Mouse (Mus musculus): ENCODE results near the gene Pknox2.

Pknox2 gene

DNA sequence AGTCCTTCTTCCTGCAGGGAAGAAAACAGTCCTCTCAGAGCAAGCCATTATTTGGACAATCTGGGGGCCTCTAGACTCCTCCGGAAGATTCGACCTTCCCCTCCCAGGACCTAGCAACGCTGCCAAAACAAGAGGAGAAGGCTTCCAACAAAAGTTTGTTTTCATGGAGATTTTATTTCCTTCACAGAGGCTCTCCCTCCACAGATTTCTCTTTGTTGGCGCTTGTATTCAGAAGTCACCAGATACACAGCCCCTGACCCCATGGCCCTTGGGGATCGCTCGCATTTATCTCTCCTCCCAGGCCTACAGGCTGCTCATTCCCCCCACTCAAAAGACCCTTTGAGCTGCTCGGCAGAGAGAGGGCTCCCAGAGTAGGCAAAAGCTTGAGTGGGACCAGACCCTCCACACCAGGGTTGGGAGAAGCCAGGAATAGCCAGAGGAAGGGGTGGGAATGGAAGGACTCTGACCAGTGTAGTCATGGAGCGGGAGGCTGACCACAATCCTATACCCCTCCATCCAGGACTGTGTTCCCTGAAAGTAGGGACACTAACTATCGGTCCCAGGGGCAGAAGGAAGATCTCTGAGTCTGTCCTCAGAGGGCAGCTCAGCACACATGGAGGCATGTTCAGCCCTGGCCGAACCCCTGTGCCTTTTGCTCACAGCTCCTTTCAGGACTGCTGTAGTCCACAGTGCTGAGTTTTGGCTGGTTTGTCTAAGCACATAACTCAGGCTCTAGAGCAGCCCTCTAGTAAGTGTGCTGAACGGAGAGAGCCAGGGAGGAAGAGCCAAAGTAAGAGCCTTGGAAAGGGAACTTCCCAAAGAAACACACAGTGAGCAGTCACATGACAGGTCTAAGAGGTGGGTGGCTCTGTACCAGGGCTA, 45.9 kb downstream of the Pknox2 start:
- DNase-seq (ENCODE audit: low read depth, low spot score): peak; percentile 36

- no peak for DNase-seq (ENCODE audit: low read depth, low spot score)
These were observed 47.6 kb downstream of the Pknox2 start for GRCm38 (mm10) chr9:37099595-37099994.

- DNase-seq (ENCODE audit: low read depth, low spot score): no peak
These were observed 48.6 kb downstream of the Pknox2 start for GRCm38 (mm10) chr9:37098600-37098999.

GRCm38 (mm10) chr9:37094230-37094990, 52.8 kb downstream of the Pknox2 start:
- no peak for DNase-seq (ENCODE audit: low read depth, low spot score)

DNA sequence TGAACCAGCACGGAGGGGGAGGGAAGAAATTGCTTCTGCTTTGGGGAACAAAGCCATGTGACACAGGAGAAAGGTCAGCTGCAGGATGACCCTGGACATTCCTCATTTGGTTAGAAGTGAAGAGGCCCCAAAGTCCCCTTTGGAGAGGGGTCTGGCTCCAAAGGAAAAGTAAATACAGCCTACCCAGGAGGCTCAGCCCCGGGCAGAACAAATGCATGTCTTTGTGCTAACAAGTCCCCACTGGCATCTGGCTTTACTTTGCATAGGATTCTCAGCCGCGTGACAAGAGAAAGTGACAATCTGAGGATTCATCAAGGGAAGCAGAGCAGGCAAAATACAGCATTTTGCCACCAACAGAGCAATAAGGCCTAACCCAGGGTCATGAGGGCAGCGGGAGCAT, 54.1 kb downstream of the Pknox2 start:
- no peak for DNase-seq (ENCODE audit: low read depth, low spot score)

- DNase-seq (ENCODE audit: low read depth, low spot score): peak; percentile 97
These were observed 57.1 kb downstream of the Pknox2 start for GRCm38 (mm10) chr9:37089894-37090652.

GRCm38 (mm10) chr9:37085370-37085769, 61.8 kb downstream of the Pknox2 start:
- no peak for DNase-seq (ENCODE audit: low read depth, low spot score)

GRCm38 (mm10) chr9:37082246-37082645, 65.0 kb downstream of the Pknox2 start:
- no peak for DNase-seq (ENCODE audit: low read depth, low spot score)

GRCm38 (mm10) chr9:37080309-37080708, 66.9 kb downstream of the Pknox2 start:
- DNase-seq (ENCODE audit: low read depth, low spot score): no peak

GRCm38 (mm10) chr9:37077063-37077418, 70.2 kb downstream of the Pknox2 start:
- DNase-seq (ENCODE audit: low read depth, low spot score): no peak

DNA sequence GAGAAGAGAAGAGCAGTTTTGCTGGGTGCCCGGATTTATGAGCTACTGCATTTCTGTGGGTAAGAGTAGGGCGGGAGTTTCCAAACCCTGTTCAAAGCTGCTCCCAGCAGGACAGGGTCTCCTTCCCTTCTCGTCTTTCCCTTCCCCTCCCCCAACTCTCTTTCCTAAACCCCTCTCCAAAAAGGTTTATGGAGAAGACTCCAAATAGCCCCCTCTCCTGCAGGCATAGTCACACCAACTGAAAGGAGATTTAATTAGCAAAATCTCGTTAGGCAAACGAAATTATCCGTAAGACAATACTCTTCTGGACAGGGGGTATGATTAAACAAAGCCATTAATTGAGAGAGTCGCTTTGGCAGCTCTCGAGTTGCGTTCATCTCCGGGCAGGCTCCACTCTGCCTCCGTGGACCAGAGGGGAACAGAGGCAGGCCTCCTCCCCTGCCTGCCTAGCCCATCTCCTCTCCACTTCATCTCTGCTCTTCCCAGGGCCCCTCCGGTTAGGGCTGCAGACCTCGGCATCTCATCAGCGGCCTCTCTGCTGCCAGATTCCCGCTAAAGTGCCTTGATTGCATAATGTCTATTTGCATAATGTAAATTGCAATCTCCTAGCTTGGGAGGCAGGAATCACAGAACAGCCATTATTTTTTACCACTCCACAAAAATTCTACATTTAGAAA, 70.7 kb downstream of the Pknox2 start:
- no peak for DNase-seq (ENCODE audit: low read depth, low spot score)

- no peak for DNase-seq (ENCODE audit: low read depth, low spot score)
These were observed 71.3 kb downstream of the Pknox2 start for GRCm38 (mm10) chr9:37075903-37076302.

GRCm38 (mm10) chr9:37069391-37070312, 77.6 kb downstream of the Pknox2 start:
- DNase-seq (ENCODE audit: low read depth, low spot score): no peak

DNA sequence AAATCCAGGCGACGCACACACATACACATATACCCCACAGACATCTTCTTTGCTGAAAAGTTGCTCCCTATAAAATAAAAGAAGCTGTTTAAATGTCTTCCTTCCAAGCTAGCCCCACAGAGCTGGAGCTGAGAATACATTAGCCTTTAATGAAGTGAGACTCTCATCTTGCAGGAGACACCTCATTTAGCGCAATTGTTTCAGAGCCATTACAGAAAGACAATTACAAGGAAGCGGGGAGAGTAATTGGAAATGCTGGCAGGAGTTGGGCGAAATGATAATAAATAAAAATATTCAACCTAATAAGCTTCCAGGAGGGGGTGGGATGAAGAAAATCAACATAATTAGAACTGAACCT, 79.8 kb downstream of the Pknox2 start:
- DNase-seq (ENCODE audit: low read depth, low spot score): no peak

GRCm38 (mm10) chr9:37066732-37067472, 80.3 kb downstream of the Pknox2 start:
- DNase-seq (ENCODE audit: low read depth, low spot score): no peak

GRCm38 (mm10) chr9:37061627-37062026, 85.6 kb downstream of the Pknox2 start:
- DNase-seq (ENCODE audit: low read depth, low spot score): no peak

- DNase-seq (ENCODE audit: low read depth, low spot score): no peak
These were observed 92.5 kb downstream of the Pknox2 start for GRCm38 (mm10) chr9:37054703-37055102.

DNA sequence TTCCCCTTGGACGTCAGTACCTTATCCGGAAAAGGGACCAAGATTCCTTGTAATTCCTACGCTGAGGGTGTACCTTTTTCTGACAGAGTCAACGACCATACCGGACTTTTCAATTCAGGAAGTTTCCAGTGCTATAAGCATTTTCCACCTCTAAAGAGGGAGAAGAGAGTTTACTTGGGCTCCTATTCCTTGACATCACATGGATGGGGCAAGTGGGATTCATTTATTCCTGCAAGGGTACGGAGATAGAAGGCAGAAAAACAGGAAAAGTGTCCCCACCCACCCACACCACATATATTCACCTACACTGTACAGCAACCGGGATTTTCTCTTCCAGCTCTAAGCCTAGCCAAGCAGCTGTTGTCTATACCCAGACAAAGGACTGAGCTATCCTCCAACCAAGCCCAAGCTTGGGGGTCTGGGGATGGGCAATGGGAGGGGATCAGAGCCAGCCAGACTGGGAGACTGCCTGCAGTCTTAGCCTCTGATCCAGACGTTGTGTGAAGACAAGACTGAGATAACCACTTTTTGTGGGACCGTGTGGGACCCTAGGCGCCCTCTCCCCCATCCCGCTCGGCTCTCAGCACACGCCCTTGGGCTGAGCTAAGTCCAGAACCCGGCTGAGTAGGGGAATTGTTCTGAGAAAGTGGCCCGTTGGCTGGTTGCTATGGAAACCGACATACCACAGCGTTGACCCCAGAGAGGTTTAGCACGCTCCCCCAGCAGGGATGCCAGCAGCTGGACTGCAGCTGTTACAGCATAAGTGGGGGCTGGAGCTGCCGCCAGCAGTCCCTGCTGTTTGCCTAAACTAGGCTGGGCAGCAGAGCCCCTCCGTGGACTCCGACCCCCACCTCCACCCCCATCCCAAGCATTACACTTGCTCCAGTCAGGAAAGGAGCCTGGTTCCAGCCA, 93.3 kb downstream of the Pknox2 start:
- peak; percentile 89 for DNase-seq (ENCODE audit: low read depth, low spot score)

DNA sequence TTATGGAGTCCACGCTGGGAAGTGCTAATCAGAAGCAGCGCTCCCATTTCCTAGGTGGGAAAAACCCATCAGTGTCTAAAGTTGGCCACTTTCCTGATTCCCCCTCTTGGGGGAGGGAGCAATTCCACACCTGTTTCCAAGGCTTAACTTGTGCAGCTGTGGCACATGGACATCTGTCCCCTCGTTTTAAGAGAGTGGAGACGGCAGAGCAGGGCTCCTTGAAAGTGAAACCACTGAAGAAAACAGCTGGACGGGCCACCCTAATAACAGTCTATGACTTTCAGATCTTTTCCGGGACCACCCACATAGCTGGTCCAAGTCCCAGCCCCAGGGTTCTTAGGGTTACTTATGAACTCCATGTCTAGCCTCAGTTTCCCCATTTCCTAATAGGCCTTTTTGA, 94.2 kb downstream of the Pknox2 start:
- DNase-seq (ENCODE audit: low read depth, low spot score): no peak

All from ZHBTc4 (cell line).